Mouse (Mus musculus) lung, adult 2 months (tissue): Measurements from ENCODE around the gene Arid3a.

ENCODE experiments used
- CTCF ChIP-seq: fragments of 200-500 bp; IDR thresholded peaks from 2 replicates; pipeline ENCODE4 v1.5.1; 2011; ENCODE audit warnings: mild to moderate bottlenecking, low read length, control low read depth; ENCODE audit not compliant: insufficient read depth
- POLR2A ChIP-seq: fragments of 200-500 bp; IDR thresholded peaks from 2 replicates; pipeline ENCODE4 v1.6.1; 2011; ENCODE audit warnings: low read depth, mild to moderate bottlenecking, control low read depth, low read length, borderline replicate concordance; ENCODE audit errors: extremely low read depth

GRCm38 (mm10) chr10:79968181-79968580 is 41.3 kb downstream of the Arid3a start:
- no peak for TF ChIP-seq CTCF
- TF ChIP-seq POLR2A = no peak
